Mouse (Mus musculus) intestine, postnatal 0 days (tissue): ENCODE data around the gene Hinfp. TPM values are rescaled to one million over a fixed set of nuclear protein-coding genes. Genes with fewer than 3 reads are reported as not detected.
"Not testable (repeated sequence)": the region's sequence is repeated elsewhere in the genome, so short reads cannot be mapped to it uniquely, and the experiment has no call there.

ENCODE experiments used
- ATAC-seq: fragments of 200-750 bp; cut with Nextera tagmentation; 2 replicates; pipeline ENCODE4 v1.8.0; 2017; ENCODE audit warnings: mild to moderate bottlenecking, moderate TSS enrichment, moderate library complexity
- H3K27ac ChIP-seq: fragments of 300-500 bp; sonication (generic); 2 replicates; pipeline ENCODE4 v1.5.1; 2014; ENCODE audit warnings: mild to moderate bottlenecking, low read depth, low read length, moderate library complexity
- H3K27me3 ChIP-seq: fragments of 300-500 bp; sonication (generic); replicated peaks from 2 replicates; pipeline ENCODE4 v1.6.1; 2014; ENCODE audit warnings: low read length, mixed read lengths; ENCODE audit not compliant: control insufficient read depth, insufficient read depth
- H3K36me3 ChIP-seq: fragments of 300-500 bp; sonication (generic); 2 replicates; pipeline ENCODE4 v1.6.1; 2014; ENCODE audit warnings: mild to moderate bottlenecking, moderate library complexity; ENCODE audit not compliant: control insufficient read depth, insufficient read depth
- H3K4me1 ChIP-seq: fragments of 300-500 bp; sonication (generic); replicated peaks from 2 replicates; pipeline ENCODE4 v1.6.1; 2014; ENCODE audit warnings: antibody characterized with exemption, low read length, mixed read lengths; ENCODE audit not compliant: control insufficient read depth, insufficient read depth
- H3K4me2 ChIP-seq: fragments of 300-500 bp; sonication (generic); replicated peaks from 2 replicates; pipeline ENCODE4 v1.6.1; 2014; ENCODE audit warnings: low read depth, mild to moderate bottlenecking, moderate library complexity
- H3K4me3 ChIP-seq: fragments of 300-500 bp; sonication (generic); 2 replicates; pipeline ENCODE4 v1.5.1; 2014; ENCODE audit warnings: low read depth, low read length
- H3K9ac ChIP-seq: fragments of 300-500 bp; sonication (generic); 2 replicates; pipeline ENCODE4 v1.6.1; 2014; ENCODE audit warnings: mild to moderate bottlenecking, low read depth, low read length
- H3K9me3 ChIP-seq: fragments of 300-500 bp; sonication (generic); 2 replicates; pipeline ENCODE4 v1.6.1; 2016; ENCODE audit warnings: mixed run types; ENCODE audit not compliant: control insufficient read depth
- CTCF ChIP-seq: sonication (generic); IDR thresholded peaks from 2 replicates; pipeline ENCODE4 v1.5.1; 2016; ENCODE audit warnings: low read depth, mild to moderate bottlenecking, control low read depth, antibody characterized with exemption, moderate library complexity
- WGBS: fragments of 180-500 bp; shearing (Covaris S2); extraction: QIAGEN DNeasy Blood & Tissue Kit; methylation state at CpG from one replicate; pipeline ENCODE4 v1.1.7; 2014; 5-methylcytosine and 5-hydroxymethylcytosine counted together
- polyA plus RNA-seq: library from polyadenylated mRNA; unstranded; fragments of >200 nt; fragmentation: Nextera tagmentation; extraction: Ambion mirVana; gene quantifications from 2 replicates; pipeline ENCODE4 v1.2.1, GENCODE M21; 2015

Hinfp gene
- polyA plus RNA-seq, 1 experiment from 2014 or later = 6.0 TPM

DNA sequence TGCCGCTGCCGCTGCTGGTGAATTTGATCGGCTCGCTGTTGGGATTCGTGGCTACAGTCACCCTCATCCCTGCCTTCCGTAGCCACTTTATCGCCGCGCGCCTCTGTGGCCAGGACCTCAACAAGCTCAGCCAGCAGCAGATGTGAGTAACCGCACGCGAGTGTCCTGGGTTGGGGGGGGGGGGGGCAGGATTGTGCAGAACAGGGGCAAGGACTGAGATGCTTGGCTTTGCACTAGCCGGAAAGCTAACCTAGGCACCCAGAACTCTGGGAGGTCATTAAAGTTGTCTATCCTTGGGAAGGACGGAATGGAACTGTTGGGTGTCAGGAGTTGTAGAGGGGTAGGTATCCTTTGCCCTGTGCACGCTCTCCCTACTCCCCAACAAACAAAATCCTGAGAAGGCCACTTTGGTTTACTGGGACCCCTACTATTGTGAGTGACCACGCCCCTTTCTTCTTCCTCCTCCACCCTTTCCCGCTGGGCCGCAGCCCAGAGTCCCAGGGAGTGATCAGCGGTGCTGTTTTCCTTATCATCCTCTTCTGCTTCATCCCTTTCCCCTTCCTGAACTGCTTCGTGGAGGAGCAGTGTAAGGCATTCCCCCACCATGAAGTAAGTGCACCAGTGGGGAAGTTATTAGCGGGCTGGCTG is 21.7 kb upstream of the Hinfp start:
- Histone ChIP-seq H3K4me2 (peak overlapping the region; percentile 76), H3K36me3 (peaks cover 17% of the 10 kb centered on the region; the same call in 1 of the 2 replicates), H3K4me3 (peak overlapping the region; percentile 82), H3K9me3 (no peaks in the 10 kb centered on the region), H3K27me3 (no peaks in the 10 kb centered on the region), H3K9ac (peak overlapping the region; percentile 87), H3K4me1 (no peaks in the 10 kb centered on the region; the same call in 1 of the 2 replicates), H3K27ac (peak overlapping the region; percentile 91)
- under 1% methylated on average over 22 of the region's 22 CpGs for WGBS
- TF ChIP-seq CTCF = no peak
- ATAC-seq = peak; percentile 31

DNA sequence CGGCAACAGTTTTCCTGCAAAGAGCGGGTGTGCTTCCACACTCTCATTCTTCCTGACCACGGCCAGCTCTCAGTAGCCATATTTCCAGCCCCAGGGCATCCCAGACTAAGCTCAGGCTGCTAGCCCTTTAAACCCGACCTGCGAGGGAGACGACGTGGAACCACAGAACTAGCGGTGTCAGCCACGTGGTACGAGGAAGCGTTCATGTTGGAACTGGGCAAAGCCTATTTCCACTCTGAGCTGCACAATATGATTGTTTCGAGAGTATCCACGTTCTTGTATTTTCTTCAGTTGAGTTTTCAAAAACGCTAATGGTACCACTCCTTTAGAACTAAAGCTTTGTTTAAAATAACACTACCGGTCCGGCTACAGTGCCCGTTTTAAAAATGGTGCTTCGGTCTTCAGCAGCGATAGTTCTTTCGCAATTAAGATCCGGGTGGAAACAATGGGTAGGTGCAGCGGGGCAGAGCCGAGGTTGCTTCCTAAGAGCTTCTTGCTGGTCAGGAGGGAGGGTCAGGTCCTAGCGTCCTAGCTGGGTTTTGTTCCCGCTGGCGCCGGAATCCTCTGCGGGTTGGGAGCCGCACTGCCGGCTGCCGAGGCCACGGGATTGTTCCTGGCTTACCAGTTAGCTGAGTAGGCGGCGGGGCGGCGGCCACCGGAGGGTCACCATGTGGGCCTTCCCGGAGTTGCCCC is 21.0 kb upstream of the Hinfp start:
- peak overlapping the region; percentile 76 for H3K4me2 ChIP-seq
- WGBS = under 1% methylated on average over 38 of the region's 38 CpGs
- peak; percentile 1; the same call in 1 of the 2 replicates for TF ChIP-seq CTCF
- H3K36me3 ChIP-seq = peaks cover 11% of the 10 kb centered on the region; the same call in 1 of the 2 replicates
- peak; percentile 89 for ATAC-seq
- peak overlapping the region; percentile 91 for H3K27ac ChIP-seq
- H3K4me3 ChIP-seq = peak overlapping the region; percentile 82
- no peaks in the 10 kb centered on the region for H3K27me3 ChIP-seq
- H3K9me3 ChIP-seq = no peaks in the 10 kb centered on the region
- H3K9ac ChIP-seq = peak overlapping the region; percentile 87
- H3K4me1 ChIP-seq = no peaks in the 10 kb centered on the region; the same call in 1 of the 2 replicates

DNA sequence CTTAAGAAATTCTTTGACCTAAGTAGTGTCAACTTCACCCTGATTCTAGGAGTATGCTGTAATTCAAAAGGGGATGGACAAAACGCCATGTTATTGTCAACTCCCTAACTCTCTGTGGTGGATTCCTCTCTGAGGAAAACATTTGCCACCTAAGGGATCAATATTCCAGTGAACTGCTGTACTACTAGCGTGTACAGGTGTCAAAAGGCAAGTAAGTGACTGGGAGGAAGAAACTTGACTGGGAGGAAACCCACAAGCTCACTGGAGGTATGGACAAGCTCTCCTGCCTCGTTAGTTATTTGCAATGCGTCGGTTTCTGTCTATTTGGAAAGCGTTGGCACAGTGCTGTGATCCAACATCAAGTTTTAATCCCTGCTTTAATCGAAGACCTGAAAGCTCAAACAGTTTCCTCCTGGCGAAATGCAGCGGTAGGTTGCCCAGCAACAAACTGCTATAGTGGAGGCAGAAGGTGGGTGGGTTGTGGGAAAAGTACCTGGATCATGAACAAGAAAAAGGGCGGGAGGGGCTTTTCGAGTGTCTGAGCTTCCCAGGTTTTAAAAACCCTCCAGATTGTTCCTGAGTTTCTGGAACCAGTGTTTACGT is 20.4 kb upstream of the Hinfp start, which contains the start of gene Dpagt1:
TSS of gene Dpagt1 (plus strand) at position 252 of the 603 bp plus-strand sequence.
- 1% methylated on average over 12 of the region's 12 CpGs for WGBS
- no peak for TF ChIP-seq CTCF
- H3K4me1 ChIP-seq = no peaks in the 10 kb centered on the region; the same call in none of the 2 replicates
- ATAC-seq = 0 out of 2 replicates have a peak, but pooled peaks have one; percentile 15
- H3K4me3 ChIP-seq = peak within 1 kb of the TSS; percentile 82
- peaks cover 6% of the 10 kb centered on the region; the same call in 1 of the 2 replicates for H3K36me3 ChIP-seq
- peak within 1 kb of the TSS; percentile 91 for H3K27ac ChIP-seq
- H3K4me2 ChIP-seq = peak within 1 kb of the TSS; percentile 76
- peak within 1 kb of the TSS; percentile 87 for H3K9ac ChIP-seq
- H3K27me3 ChIP-seq = no peaks in the 10 kb centered on the region
- no peaks in the 10 kb centered on the region for H3K9me3 ChIP-seq

DNA sequence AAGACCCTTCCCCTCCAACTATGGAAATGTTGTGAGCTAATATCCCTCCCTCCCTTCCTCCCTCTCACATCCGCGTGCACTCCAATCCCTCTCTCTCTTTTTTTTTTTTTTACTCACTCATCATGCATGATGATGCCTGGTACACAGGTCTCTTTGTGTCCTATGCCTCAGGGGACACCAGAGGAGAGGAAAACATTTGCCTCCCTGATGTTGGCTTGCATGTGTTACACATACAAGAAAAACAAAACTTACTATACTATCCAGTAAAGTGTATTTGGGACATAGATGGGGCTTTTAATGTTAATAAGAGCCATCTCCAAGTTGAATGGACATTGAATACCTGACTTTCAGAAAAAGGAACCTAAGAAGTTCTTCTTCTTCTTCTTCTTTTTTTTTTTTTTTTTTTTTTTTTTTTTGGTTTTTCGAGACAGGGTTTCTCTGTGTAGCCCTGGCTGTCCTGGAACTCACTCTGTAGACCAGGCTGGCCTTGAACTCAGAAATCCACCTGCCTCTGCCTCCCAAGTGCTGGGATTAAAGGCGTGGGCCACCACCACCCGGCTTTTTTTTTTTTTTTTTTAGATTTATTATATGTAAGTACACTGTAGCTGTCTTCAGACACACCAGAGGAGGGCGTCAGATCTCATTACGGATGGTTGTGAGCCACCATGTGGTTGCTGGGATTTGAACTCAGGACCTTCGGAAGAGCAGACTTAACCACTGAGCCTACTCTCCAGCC is 19.7 kb upstream of the Hinfp start:
- H3K4me3 ChIP-seq, H3K9ac ChIP-seq, ATAC-seq, H3K4me1 ChIP-seq, H3K27me3 ChIP-seq, H3K36me3 ChIP-seq, H3K27ac ChIP-seq, H3K9me3 ChIP-seq: not testable (repeated sequence)
- peak; percentile 12; the same call in 1 of the 2 replicates for TF ChIP-seq CTCF
- WGBS = 46% methylated on average over 6 of the region's 8 CpGs
- H3K4me2 ChIP-seq = peak overlapping the region; percentile 76

DNA sequence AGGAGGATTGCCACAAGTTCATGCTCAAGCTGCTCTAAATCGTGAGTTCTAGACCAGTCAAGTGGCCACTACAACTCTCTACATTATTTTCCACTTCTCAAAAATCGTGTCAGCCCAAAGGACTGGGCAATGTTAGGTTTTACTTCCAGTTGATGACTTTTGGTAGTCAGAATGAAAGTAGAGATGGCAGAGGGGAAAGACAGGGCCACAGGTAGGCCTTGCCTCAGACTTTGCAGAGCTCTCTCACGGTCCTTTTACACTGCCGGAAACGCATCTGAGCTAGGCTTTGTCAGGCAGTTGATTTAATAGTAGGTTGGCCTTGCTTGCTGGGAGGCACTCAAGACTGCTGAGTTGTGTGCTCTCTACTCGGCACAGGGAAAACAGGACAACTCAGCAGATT is 18.7 kb upstream of the Hinfp start:
- ATAC-seq = no peak
- Histone ChIP-seq H3K36me3 (no peaks in the 10 kb centered on the region), H3K4me1 (no peaks in the 10 kb centered on the region; the same call in none of the 2 replicates), H3K4me2 (no peak overlapping the region), H3K4me3 (no peak overlapping the region), H3K9me3 (no peaks in the 10 kb centered on the region), H3K27ac (no peak overlapping the region), H3K9ac (no peak overlapping the region), H3K27me3 (no peaks in the 10 kb centered on the region)
- 82% methylated on average over 6 of the region's 6 CpGs for WGBS
- TF ChIP-seq CTCF = no peak

DNA sequence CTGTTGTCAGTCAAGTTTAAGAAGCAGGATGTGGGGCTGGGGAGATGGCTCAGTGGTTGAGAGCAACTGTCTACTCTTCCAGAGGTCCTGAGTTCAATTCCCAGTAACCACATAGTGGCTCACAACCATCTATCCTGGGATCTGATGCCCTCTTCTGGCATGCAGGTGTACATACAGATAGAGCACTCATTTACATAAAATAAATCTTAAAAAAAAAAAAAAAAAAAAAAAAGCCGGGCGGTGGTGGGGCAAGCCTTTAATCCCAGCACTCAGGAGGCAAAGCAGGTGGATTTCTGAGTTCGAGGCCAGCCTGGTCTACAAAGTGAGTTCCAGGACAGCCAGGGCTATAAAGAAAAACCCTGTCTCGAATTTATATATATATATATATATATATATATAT is 18.2 kb upstream of the Hinfp start:
- H3K36me3 ChIP-seq, H3K4me3 ChIP-seq, H3K27me3 ChIP-seq, H3K9ac ChIP-seq, ATAC-seq, H3K4me1 ChIP-seq, H3K9me3 ChIP-seq, H3K4me2 ChIP-seq, H3K27ac ChIP-seq: not testable (repeated sequence)
- WGBS = 62% methylated on average over 4 of the region's 4 CpGs
- peak; percentile 39 for TF ChIP-seq CTCF
